Mouse (Mus musculus): ENCODE measurements around the gene Speer4f2.

DNA sequence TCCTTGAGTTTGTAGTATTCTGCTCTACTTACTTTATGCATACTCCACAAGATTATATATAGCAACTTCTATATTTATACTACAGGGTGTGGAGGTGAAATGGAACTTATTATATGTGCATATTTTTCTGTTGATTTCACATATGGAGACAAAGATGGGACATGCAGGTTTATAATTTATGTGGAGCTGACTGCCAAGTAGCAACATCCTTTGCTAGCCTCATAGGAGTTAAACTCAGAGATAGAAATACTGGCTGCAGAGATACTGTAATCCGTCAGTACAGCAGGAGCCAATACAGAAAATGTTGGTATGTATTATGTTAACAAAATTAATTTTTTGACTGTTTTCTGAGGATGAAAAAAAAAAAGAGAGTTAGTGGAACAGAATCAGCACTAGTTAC lies 27.6 kb downstream of the Speer4f2 start:
- TF ChIP-seq POLR2A (IDR thresholded peaks at IDR 0.05; ENCODE audit: insufficient read depth, low read depth, low read length) (no peak), CTCF (IDR thresholded peaks at IDR 0.05) (no peak), EP300 (IDR thresholded peaks at IDR 0.05; ENCODE audit: insufficient read depth, low read depth, low read length) (no peak)

All from heart, adult 2 months (tissue).